Mouse (Mus musculus) gastrocnemius, adult 8-10 months (tissue): ENCODE data around the gene Mn1. TPM values are rescaled to one million over a fixed set of nuclear protein-coding genes. Genes with fewer than 3 reads are reported as not detected.

Experiments
- DNase-seq, 2 experiments: peaks; one replicate each; pipeline ENCODE4 v3.0.0; 2022; ENCODE audit warnings: low spot score in 2 of 2
- total RNA-seq, 4 experiments: library from RNA; stranded (reverse); gene quantifications; 2 replicates each; pipeline ENCODE4 v1.2.4; 2022

The Mn1 gene
- total RNA-seq, 4 experiments from 2014 or later = 28.0 to 63.4 (median 39.8) TPM

DNA sequence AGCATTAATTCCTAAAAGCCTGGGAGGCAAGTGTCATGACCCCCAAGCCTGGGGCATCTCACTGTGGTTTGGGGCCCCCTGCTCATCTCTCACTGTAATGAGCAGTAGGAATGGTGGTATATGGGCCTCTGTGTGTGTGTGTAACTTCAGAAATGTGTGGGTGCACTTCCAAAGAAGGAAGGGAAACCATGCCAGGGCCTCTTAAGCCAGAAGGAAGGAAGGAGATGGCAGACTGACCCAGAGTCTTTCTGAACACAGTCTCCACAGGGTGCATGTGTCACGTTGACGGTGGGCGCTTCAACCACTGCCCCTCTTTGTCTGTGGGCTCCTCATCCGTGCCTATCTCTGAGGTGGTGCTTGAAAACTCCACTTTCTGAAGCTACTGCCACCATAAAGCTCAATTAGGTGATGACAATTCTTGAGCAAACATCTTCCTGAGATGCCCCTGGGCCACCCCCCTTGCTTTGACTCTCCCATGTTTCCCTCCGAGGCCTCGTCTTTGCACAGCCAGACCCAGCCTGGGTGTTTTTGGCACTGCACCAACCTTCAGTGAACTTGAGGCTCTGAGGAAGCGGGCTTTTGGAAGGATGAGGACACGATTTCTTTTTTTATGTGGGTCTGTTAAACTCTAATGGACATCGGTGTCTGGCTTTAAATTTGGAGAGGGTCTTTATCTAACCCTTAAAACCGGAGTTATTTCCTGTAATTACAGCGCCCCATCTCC, 14.0 kb downstream of the Mn1 start:
- no peak for DNase-seq

DNA sequence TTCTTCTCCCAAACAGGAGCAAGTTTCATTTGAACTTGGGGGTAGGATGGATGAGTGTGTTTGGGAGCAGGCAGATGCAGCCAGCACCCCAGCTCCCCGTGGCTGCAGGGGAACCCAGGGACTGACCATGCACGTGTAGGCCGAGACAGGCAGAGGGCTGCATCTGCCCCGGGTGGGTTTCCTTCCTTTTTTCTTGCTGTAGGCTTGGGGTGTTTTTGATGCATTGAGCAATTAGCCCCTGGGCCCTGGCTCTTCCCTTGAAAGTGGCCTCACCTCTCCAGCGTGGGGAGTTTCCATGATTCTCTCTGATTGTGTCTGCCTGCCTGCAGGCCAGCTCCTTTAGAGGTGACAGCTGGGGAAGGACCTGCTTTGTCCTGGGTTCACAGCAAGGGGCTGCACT, 15.7 kb downstream of the Mn1 start:
- DNase-seq = no peak

DNA sequence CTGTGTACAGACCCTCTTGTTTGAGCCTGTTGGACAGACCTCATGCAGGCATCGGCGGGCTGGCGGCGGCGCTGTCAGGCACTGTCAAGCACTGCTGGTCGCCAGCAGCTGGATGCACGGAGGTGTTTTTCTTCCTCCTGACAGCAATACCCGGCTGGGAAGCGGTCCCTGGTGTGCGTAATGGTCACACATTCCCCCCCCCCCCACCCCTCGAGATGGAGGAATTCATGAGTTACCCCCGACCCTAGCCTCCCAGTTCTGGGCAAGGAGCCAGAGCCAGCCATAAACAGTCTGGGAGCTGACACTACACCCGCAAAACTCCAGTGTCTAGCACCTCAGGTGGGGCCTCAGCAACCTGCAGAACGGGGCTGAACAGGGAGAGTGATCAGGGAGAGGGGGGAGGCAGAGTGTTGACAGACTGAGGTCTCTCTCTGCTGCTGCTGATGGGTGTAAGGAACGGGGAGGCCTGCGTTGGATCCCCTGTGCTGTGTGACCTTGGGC, 17.2 kb downstream of the Mn1 start:
- DNase-seq = no peak

DNA sequence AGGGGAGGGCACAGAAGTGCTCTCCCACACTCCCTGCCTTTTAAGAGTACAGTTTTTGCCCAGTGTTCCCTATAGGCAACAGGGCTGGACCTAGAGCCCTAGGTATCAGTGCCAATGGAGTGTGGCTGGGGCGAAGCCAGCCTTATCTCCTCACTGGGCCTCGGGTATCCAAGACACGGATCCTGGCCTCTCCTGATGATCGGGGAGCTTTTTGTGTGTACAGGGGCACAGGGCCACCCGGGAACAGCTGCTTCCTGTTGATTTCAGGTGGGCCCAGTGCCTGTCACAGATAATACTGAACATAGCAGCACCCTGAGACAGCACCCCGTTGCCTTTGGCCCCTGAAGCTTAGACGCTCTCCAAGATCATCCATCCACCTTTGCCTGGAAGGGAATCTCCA, 19.1 kb downstream of the Mn1 start:
- DNase-seq = no peak

DNA sequence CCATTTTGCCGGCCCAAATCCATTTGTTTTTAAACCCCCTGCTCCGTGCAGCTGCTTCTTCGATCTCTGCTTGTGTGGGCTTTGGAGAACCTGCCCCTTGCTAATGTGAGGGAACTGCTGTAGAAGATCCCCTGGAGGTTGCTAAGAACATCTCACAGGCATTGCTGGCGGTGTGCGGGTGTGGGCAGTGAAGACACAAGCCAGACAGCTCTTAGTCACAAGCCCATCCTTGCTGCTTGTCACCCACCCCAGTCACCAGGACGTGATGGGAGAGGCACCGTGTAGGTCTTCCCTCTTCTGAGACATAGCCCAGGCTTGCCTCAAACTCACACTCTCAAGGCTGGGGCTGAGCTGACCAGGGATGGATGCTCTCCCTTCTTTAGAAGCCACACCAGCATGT, 20.0 kb downstream of the Mn1 start:
- DNase-seq = no peak

DNA sequence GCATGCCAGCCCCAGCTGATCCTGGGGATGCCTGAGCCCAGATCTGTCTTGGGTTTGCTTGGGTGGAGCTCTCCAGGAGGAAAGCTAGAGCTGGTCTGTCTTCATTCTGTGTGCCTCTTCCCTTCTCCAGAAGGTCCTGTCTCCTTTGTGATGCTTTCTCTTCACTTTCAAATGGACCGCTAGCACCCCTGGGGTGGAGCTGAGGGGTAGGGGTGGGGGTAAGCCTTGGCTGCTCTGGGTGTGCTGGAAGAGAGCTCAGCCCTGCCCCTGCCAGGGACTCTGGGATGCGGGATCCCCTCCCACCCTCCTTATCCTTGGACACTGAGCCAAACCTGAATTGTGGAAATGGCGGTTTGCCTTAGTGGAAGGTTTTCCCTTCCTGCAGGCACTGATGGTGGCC, 21.2 kb downstream of the Mn1 start:
- no peak for DNase-seq

DNA sequence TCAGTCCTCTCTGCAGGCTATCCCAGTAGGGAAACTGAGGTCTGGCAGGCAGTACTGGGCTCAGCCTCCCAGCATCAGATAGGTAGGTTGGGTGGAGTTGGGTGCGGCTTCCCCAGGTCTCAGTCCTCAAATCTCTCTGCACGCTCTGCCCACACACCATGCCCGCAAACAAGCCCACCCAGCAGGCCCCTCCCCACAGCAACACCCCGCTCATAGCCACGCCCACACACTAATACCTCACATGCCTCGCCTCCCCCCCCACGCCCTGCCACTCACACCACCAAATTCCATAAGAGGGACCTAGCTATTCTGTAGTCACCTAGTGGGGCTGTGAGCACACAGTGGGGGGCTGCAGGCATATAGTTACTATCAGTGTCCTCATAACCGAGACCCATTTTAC, 21.7 kb downstream of the Mn1 start:
- no peak for DNase-seq

DNA sequence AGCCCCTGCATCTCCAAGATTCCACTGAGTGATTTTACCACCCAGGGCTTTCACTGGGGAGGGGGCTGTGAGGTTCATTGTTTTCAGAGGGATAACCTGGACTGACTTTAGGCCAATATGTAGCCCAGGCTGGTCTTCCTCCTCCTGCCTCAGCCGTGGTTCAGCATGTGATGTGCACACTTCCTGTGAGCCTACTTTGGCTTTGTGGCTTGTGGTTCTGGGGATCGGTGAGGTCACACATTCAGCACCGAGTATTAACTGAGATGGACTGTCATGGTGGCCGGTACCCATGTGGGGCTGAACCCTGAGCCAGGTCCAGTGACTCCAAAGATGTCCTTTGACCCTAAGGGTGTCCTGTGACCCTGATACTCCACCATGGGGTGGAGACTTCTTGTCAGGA, 23.1 kb downstream of the Mn1 start:
- DNase-seq = no peak

DNA sequence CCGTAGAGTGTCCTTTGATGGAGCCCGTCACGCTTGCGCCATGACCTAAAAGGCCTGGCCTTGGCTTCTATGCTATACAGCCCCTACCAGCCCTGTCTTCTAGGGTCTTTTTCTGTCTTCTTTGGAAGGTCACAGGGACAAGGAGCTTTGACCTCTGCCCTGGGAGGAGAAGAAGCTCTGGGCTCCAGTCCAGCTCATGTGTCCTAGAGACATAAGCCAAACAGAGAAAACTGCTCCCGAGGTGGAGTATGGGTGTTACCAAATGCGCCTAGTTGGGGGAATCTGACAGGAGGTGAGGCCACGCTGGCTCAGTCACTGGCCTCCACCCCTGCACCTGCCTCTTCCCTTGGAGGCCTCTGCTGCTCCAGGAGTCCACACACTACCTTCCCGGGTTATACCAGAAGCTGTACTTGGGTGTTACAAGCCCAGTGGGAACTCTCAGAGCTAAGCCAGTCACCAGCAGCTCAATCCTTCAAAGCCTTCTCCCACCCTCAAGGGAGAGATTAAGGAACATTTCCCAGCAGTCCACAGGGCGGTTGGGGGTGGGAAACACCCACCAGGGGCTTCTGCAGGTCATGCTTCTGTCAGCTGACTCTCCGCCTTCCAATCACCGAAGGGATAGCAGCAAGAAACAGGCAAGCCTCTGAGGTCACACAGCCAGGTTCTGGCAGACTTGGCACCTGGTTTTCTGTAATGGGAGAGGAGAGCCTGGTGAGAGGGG, 25.1 kb downstream of the Mn1 start:
- no peak for DNase-seq

DNA sequence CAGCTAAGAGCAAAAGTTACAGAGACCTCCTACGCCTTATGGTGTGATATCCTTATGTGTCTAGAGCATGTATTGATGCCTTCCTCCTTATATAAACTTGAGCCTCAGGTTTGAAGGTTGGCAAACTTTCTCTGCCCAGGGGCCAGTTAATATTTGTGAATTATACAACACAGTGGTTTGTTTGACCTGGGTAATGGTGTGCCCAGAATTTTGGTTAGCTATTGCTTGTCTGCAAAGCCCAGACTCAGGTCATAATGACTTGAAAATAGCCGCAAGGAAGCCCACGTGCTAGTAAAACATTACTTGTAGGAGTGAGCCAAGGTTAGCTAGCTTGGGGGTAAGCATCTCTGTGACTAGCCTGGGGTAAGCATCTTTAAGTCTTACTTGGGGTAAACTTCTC, 26.5 kb downstream of the Mn1 start:
- DNase-seq = no peak

DNA sequence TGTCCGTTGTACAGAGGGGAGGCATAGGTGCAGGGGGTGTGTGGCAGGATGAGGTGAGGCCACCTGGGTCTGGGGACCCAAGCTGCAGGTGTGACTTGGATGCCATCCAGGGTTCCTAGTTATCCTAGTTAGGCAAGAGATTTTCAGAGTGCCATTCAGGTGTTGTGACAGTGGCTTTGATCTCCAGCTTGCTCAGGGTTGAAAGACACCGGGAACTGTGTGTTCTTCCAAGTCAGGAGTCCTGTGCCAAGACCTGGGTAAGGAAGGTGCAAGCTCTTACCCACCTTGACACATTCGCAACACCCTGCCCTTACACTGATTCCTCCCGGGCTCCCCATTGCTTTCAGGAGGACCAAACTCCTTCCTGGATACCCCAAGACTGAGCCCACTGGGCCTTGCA, 27.2 kb downstream of the Mn1 start:
- DNase-seq = no peak

DNA sequence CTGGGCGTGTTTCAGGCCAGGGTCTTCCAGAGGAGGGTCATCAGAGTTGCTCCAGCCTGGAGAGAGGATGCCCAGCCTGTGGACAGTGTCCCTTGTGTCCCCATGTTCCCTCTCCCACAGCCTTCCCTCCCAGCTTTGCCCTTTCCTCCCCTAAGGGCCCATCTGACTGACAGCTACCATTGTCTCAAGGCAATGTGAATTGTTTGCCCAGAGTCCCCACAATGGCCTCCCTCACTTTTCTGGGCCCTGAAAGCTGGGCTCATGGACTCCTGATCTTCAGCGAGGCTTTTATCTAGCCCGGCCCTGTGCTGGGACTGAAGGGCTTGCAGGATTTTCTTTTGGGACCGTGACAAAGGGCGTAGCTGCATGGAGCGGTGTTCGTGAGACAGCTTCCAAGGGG, 29.5 kb downstream of the Mn1 start:
- DNase-seq = no peak

DNA sequence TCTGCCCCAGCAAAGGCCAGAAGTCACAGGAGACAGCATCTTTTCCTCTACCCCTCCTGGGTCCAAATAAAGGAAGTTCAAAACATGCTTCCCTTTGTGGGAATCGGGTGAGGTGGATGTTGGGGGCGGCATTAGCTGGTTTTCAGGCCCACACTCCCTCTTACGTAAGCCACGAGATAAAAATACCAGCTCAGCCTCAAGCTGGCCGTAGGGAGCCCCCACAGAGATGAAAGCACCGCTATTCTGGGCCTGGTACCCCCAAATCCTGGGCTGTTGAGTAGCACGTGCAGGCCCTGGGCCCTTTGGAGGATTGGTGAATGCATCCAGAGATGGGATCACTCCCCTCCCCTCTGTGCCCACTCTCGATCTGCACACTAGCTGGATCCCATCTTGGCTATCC, 32.5 kb downstream of the Mn1 start:
- DNase-seq = no peak

DNA sequence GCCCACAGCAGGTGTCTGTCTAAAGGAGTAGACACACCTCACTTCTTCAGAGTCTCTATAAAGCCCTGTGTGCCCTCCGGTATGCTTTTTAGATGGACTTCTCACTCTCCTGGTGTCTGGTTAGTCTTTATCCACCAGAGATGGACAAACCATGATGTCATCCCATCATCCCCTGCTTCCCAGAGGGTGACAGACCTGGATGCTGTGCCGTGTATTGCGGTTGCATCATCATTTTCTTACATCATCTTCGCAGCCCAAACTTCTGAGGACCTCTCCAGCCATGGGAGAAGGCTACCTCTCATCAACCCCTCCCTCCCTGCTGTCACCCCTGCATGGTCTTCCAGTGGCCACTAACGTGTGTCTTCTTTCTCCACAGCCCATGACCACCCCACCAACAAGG, 37.1 kb downstream of the Mn1 start:
- no peak for DNase-seq

DNA sequence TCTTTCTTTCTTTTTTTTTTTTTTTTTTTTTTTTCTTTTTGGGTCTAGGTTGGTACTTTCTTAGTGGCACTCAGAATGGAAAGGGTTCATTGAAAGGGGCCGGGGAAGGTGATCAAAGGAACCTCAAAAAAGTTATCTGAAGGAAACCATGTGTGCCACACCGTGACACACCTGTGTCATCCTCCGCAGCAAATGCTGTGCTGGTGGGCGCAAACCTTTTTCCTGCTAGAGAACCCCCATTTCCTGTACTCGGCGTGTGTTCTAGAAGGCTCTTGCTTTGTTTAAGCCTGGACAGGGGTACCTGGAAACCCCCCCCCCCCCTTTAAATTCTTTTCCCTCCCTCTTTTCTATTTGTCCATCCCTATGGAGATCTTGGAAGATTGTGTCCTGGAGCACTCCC, 37.7 kb downstream of the Mn1 start:
- no peak for DNase-seq

DNA sequence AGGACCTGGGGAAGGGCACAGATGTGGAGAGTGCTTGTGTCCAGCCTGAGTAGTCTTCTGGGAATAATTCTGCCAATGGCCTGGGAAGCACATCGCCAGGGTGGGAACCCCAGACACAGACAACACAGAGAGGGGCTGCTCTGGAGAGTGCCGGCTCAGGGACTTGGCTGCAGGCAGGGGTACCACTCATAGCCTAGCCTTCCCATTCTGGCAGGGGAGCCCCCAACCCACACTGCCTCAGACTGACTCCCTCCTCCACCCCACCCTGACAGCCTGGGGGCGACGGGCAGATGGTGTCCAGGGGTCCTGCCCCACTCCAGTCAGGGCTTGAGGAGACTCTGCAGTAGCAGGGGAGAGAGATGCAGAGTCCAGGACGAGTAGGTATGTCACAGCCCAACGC, 41.5 kb downstream of the Mn1 start:
- no peak for DNase-seq

DNA sequence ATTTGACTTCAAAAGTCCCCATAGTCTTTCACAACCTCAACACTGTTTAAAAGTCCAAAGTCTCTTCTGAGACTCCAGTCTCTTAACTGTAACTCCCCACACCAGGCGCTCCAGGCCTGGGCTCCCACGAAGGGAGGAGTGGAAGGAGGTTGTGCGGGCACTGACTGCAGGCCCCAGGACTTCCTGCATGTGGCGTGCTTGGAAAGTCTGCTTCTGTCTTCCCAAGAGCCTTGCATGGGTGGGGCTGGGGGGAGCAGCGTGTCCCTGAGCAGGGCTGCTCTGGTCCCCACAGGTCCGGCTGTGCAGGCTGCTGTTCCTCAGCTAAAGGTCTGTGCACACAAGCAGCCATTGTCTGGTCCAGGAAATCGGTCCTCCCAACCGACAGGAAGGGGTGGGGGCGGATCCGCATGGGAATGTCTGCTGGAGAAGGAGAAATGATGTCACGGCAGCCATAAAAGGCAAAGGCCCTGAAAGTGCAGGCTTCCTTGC, 48.7 kb downstream of the Mn1 start:
- DNase-seq = peak in 1 of 2 experiments; percentile 20

DNA sequence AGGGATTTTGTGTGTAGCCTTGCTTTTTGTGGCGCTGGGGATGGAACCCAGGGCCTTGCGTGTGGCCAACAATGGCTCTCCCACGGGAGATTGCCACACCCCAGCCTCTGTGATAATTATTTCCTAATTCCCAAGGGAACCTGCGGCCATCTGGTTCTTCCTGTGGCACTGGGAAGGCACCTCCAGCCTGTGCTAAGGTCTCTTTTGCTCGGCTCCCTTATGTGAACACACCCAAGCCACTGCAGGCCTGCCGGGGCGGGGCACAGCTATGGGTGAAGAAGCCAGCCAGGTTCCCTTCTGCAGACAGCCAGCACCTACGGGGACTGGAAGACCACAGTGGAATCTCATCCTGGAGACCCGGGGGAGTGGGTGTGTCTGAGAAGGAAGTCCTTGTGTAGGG, 49.3 kb downstream of the Mn1 start:
- DNase-seq = no peak

DNA sequence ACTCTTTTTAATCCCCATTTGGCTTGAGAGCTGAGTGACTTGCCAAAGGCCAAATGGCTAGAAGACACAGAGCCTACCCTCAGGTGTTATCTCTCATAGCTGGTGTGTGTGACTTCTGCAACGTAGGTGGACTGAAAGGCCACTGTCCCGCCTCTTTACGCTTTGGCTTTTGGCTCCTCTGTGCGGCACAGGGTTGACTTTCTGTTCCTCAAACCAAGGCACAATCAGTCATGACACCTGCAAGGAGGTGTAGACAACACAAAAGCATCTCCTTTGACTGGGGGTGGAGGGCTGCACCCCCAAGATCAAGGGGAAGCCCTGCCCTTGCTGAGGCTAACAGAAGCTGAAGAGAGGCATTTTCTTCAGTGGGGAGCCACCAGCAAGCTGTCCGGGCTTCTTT, 50.5 kb downstream of the Mn1 start:
- DNase-seq = no peak

DNA sequence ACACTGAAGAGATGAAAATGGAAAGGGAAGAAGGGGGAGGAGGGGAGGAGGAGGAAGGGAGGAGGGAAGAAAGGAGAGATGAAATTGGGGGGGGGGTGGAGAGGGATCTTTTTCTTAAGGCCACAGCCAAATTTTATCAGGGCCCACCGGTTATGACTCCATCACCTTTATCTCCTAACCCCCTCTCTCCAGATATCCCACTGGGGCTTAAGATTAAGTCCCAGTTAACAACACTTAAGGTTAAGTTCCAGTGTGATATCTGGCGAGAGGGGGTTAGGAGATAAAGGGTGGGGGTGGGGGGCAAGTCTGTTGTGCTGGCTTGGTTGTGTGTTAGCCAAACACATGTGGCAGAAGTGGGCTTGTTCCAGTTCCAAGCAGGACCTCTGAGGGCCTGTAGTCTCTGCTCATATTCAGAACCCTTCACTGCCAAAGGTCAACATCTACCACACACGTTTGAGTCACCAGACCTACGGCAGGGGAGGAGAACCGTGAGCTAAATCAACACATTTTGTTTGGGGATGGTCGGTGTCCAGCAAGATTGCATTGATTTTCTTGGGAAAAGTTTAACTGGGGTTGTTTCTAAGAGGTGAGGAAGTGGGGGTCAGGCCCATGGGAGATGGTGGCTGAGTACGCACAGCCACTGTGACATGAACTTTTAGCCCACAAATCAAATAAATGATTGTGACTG, 52.2 kb downstream of the Mn1 start:
- no peak for DNase-seq

DNA sequence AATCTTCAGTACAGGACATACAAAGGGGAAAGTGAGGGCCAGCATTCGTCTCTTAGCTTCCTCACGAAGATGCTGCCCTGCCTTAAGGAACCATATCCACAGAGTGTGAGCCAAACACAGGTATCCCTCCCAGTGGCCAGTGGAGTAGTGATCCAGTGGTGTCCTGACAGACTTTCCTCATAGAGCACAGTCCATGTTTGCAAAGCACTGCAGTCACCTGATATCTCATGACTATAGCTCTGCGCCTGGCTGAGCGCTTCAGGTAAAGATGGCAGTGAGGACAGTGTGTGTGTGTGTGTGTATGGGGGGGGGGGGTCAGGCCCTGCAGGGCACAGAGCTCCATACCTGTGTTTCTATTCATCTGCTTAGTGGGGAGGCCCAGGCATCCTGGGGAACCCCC, 53.7 kb downstream of the Mn1 start:
- no peak for DNase-seq

DNA sequence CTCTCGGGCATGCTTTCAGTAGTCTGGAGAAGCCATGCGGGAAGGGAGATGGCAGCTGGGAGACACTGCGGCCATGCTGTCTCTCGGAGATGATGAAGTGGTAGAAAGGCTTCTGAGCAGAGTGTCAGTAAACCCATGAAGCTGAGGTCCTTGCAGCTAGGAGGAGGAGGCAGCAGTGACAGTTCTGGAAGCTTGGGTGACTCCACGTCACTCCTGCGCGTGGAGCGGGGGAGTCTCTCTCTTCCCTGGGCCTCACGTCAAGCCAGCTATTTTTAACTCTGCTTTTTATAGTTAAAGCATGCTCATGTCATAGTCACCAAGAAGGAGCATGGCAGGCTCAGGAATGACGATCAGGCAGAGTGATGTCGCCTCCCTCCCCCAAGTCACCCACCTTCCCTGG, 56.3 kb downstream of the Mn1 start:
- DNase-seq = peak; percentile 47 to 50
